Mouse (Mus musculus): Measurements from ENCODE around the gene Per3. TPM values are rescaled to one million over a fixed set of nuclear protein-coding genes. Genes with fewer than 3 reads are reported as not detected.
A peak's percentile ranks its signal among the peaks of the same experiment; 100 is the strongest.

Per3 gene
- polyA plus RNA-seq, 1 experiment from 2014 or later, result 4.6 TPM

DNA sequence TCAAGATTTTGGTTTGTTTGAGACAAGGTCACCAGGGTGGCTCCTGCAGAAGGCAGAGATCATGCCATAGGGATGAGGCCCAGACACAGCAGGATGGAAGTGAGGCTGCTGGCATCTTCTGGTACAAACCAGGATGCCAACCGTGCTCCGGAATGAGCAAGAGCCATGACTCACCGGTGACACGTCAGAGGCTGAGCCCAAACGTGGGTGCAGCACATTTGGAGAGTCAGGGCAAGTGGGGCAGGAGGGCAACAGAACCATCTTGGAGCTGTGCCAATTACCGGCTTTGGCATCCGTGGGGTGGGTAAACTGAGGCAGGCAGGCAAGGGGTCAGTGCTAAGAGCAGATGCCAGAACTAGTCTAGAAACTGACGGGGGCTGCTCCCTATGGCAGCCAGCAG, 71.2 kb downstream of the Per3 start:
- H3K4me2 ChIP-seq, result no peak overlapping the region
- no peak for ATAC-seq (ENCODE audit: low FRiP score, low read depth)
- no peaks in the 10 kb centered on the region for H3K36me3 ChIP-seq
- no peak overlapping the region for H3K27ac ChIP-seq (replicated peaks)
- no peaks in the 10 kb centered on the region for H3K27me3 ChIP-seq
- WGBS, result 79% methylated on average over 8 of the region's 8 CpGs
- H3K9ac ChIP-seq, result no peak overlapping the region
- no peaks in the 10 kb centered on the region for H3K9me3 ChIP-seq
- H3K4me3 ChIP-seq, result no peak overlapping the region
- no peaks in the 10 kb centered on the region for H3K4me1 ChIP-seq (replicated peaks)

DNA sequence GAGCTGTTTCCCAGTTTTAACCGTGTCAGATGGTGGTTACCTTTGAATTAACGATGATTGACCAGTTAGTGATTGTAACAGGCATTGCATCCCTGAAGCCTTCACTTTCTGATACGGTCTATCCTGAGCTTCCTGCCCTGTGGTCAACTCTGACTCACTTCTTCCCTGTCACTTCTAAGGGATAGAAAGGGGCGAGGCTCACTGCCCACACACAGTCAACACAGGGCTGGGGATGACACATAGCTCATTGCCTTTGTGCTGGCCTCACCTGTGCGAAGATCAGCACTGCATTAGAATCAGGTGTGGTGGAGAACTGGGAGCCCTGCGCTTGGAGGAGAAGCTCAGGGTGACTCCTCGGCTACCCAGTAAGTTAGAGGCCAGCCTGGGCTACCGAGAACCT, 75.5 kb downstream of the Per3 start:
- 93% methylated on average over 8 of the region's 8 CpGs for WGBS
- no peak for ATAC-seq (ENCODE audit: low FRiP score, low read depth)
- Histone ChIP-seq H3K36me3 (no peaks in the 10 kb centered on the region), H3K4me1 (replicated peaks) (peaks cover 6% of the 10 kb centered on the region), H3K9ac (no peak overlapping the region), H3K4me3 (no peak overlapping the region), H3K27me3 (no peaks in the 10 kb centered on the region), H3K4me2 (no peak overlapping the region), H3K27ac (replicated peaks) (no peak overlapping the region), H3K9me3 (no peaks in the 10 kb centered on the region)

DNA sequence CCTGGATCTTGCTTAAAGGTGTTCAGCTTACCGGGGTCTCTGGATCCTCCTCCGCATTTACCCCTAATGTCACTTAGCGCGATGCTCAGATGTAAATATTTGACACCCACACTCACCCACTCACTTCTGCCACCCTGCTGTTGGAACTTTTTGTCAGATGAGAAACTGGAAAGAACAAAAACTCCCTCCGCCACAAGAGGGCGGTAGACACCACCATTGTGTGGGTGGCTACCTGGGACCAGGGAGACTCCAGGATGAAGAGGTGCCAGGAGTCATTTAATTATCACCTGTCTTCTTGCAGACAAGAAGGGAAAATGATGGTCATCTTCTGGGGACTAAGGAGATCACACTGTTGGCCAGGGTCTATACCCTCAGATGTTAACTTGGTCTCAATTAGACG, 77.9 kb downstream of the Per3 start:
- no peaks in the 10 kb centered on the region for H3K27me3 ChIP-seq
- no peak for ATAC-seq (ENCODE audit: low FRiP score, low read depth)
- H3K9me3 ChIP-seq, result no peaks in the 10 kb centered on the region
- H3K4me3 ChIP-seq, result no peak overlapping the region
- no peak overlapping the region for H3K9ac ChIP-seq
- H3K27ac ChIP-seq (replicated peaks), result no peak overlapping the region
- H3K36me3 ChIP-seq, result no peaks in the 10 kb centered on the region
- 21% methylated on average over 7 of the region's 7 CpGs for WGBS
- no peak overlapping the region for H3K4me2 ChIP-seq
- H3K4me1 ChIP-seq (replicated peaks), result peaks cover 6% of the 10 kb centered on the region

GRCm38 (mm10) chr4:150965555-150965951, 78.9 kb downstream of the Per3 start:
- H3K27me3 ChIP-seq, result no peaks in the 10 kb centered on the region
- H3K9me3 ChIP-seq, result no peaks in the 10 kb centered on the region
- H3K27ac ChIP-seq (replicated peaks), result no peak overlapping the region
- ATAC-seq (ENCODE audit: low FRiP score, low read depth), result no peak
- no peak overlapping the region for H3K4me2 ChIP-seq
- peaks cover 6% of the 10 kb centered on the region for H3K4me1 ChIP-seq (replicated peaks)
- H3K4me3 ChIP-seq, result no peak overlapping the region
- no peaks in the 10 kb centered on the region for H3K36me3 ChIP-seq
- WGBS, result 71% methylated on average over 11 of the region's 11 CpGs
- H3K9ac ChIP-seq, result no peak overlapping the region

- no peaks in the 10 kb centered on the region for H3K9me3 ChIP-seq
- no peak overlapping the region for H3K9ac ChIP-seq
- peak overlapping the region; percentile 38 for H3K4me2 ChIP-seq
- 14% methylated on average over 25 of the region's 25 CpGs for WGBS
- no peak overlapping the region for H3K27ac ChIP-seq (replicated peaks)
- H3K27me3 ChIP-seq, result no peaks in the 10 kb centered on the region
- no peaks in the 10 kb centered on the region for H3K36me3 ChIP-seq
- peaks cover 6% of the 10 kb centered on the region for H3K4me1 ChIP-seq (replicated peaks)
- no peak overlapping the region for H3K4me3 ChIP-seq
- 0 out of 2 replicates have a peak, but pooled peaks have one; percentile 59 for ATAC-seq (ENCODE audit: low FRiP score, low read depth)
Measured at GRCm38 (mm10) chr4:150964635-150965554, 79.6 kb downstream of the Per3 start.

DNA sequence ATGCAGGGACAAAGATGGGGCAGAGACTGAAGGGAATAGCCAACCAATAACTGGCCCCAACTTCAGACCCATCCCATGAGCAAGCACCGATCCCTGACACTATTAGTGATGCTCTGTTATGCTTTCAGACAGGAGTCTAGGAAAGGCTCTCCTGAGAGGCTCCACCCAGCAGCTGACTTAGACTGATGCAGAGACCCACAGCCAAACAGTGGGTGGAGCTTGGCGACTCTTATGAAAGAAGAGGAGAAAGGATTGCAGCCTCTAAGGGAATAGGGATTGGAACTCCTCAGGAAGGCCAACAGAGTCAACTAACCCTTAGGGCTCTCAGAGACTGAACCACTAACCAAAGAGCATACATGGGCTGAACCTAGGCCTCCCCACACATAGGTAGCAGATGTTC, 80.8 kb downstream of the Per3 start:
- no peak overlapping the region for H3K9ac ChIP-seq
- H3K27ac ChIP-seq (replicated peaks), result no peak overlapping the region
- no peak overlapping the region for H3K4me3 ChIP-seq
- WGBS, result 75% methylated on average over 2 of the region's 2 CpGs
- H3K9me3 ChIP-seq, result no peaks in the 10 kb centered on the region
- H3K4me2 ChIP-seq, result no peak overlapping the region
- H3K4me1 ChIP-seq (replicated peaks), result peaks cover 6% of the 10 kb centered on the region
- H3K36me3 ChIP-seq, result no peaks in the 10 kb centered on the region
- ATAC-seq (ENCODE audit: low FRiP score, low read depth), result no peak
- no peaks in the 10 kb centered on the region for H3K27me3 ChIP-seq

DNA sequence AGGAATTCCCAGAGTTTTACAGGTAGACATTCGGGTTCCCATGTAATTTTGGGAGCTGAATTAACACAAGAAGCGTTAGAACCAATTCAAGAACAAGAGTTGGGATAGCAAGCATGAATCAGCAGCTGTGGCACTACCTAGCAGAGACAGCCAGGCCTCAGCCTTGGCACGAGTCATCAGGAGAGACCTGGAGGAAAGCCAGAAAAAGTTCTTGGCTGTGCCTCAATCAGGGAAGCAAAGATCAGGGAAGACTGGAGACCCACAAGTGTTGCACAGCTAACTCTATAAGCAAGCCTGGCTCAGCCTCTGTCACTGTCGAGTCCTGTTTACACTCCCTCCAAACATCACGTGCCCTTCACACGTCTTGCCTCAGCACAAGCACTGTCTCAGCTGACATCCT, 82.2 kb downstream of the Per3 start:
- no peak overlapping the region for H3K9ac ChIP-seq
- no peak for ATAC-seq (ENCODE audit: low FRiP score, low read depth)
- no peaks in the 10 kb centered on the region for H3K27me3 ChIP-seq
- H3K4me1 ChIP-seq (replicated peaks), result peaks cover 6% of the 10 kb centered on the region
- 67% methylated on average over 6 of the region's 6 CpGs for WGBS
- no peaks in the 10 kb centered on the region for H3K36me3 ChIP-seq
- no peak overlapping the region for H3K4me3 ChIP-seq
- no peak overlapping the region for H3K4me2 ChIP-seq
- no peaks in the 10 kb centered on the region for H3K9me3 ChIP-seq
- no peak overlapping the region for H3K27ac ChIP-seq (replicated peaks)

- Histone ChIP-seq H3K9ac (no peak overlapping the region), H3K9me3 (no peaks in the 10 kb centered on the region), H3K27ac (replicated peaks) (no peak overlapping the region), H3K4me1 (replicated peaks) (peaks cover 7% of the 10 kb centered on the region; the same call in 1 of the 2 replicates), H3K27me3 (no peaks in the 10 kb centered on the region), H3K4me3 (no peak overlapping the region), H3K4me2 (no peak overlapping the region), H3K36me3 (no peaks in the 10 kb centered on the region)
- 84% methylated on average over 7 of the region's 7 CpGs for WGBS
- ATAC-seq (ENCODE audit: low FRiP score, low read depth), result no peak
Measured at GRCm38 (mm10) chr4:150958536-150958935, 85.9 kb downstream of the Per3 start.

DNA sequence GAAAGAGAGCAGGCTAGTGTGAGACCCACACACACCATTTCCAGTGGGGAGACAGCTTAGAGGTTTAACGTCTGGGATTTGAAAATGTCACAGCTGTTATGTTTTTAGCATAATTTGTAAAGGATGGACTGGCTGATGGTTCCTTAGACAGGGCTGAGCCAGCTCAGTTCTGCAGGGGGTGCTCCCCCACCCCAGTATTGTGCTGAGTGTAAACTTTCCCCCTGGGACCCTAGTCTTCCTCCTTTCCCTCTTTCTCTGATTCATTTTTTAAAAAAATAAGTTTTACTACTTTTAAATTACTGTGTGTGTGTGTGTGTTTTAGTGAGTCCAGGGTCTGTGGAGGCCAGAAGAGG, 87.4 kb downstream of the Per3 start:
- H3K36me3 ChIP-seq, result no peaks in the 10 kb centered on the region
- H3K4me2 ChIP-seq, result no peak overlapping the region
- H3K27ac ChIP-seq (replicated peaks), result peak overlapping the region; percentile 67; the same call in 1 of the 2 replicates
- H3K4me1 ChIP-seq (replicated peaks), result peaks cover 7% of the 10 kb centered on the region; the same call in 1 of the 2 replicates
- H3K9me3 ChIP-seq, result no peaks in the 10 kb centered on the region
- WGBS, result 33% methylated on average over 1 of the region's 1 CpGs
- no peak overlapping the region for H3K9ac ChIP-seq
- no peaks in the 10 kb centered on the region for H3K27me3 ChIP-seq
- ATAC-seq (ENCODE audit: low FRiP score, low read depth), result no peak
- no peak overlapping the region for H3K4me3 ChIP-seq

DNA sequence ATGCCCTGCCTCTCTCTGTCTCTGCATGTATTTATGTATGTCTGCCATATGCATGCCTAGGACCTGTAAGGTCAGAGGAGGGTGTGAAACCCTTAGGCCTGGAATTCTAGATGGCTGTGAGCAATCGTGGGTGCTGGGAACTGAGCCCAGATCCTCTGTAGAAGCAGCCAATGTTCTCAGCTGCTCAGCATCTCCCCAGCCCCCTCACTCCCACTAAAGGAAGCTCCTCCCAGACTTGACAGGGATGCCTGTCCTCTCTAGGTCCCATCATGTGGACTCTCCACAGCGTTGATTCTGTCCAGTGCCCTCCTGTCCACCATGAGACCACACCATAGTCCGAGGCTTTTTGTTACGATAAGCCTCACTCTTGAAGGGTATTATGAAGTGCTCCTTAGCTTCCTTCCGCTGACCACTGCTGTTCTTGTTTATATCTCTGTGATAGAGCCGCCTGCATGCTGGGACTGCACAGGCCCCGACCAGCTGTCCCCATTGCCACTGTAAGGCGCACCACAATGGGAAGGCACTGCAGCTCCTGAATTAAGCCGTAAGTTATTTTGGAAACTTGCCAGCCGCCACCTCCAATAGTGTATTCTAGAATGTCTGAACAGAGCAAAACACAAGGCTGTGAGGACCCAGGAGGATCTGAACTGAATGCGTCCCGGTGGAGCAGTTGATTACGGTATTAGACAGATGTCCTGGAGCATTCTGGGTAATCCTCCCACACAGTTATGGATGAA, 87.9 kb downstream of the Per3 start:
- peak overlapping the region; percentile 67 for H3K27ac ChIP-seq (replicated peaks)
- no peaks in the 10 kb centered on the region for H3K36me3 ChIP-seq
- no peaks in the 10 kb centered on the region for H3K27me3 ChIP-seq
- 39% methylated on average over 13 of the region's 13 CpGs for WGBS
- peak; percentile 81 for ATAC-seq (ENCODE audit: low FRiP score, low read depth)
- H3K4me1 ChIP-seq (replicated peaks), result peaks cover 7% of the 10 kb centered on the region; the same call in 1 of the 2 replicates
- H3K4me2 ChIP-seq, result no peak overlapping the region
- H3K9ac ChIP-seq, result no peak overlapping the region
- H3K4me3 ChIP-seq, result no peak overlapping the region
- H3K9me3 ChIP-seq, result no peaks in the 10 kb centered on the region

All from hindbrain, embryonic 15.5 days (tissue).